Mouse (Mus musculus) MEL (cell line): ENCODE results near the gene Galnt10. TPM values are rescaled to one million over a fixed set of nuclear protein-coding genes. Genes with fewer than 3 reads are reported as not detected.
A peak's percentile ranks its signal among the peaks of the same experiment; 100 is the strongest.

Source experiments
- DNase-seq: peaks from one replicate; pipeline ENCODE4 v3.0.0; 2011; ENCODE audit warnings: low read depth, low spot score
- H3K27ac ChIP-seq: 2 replicates; pipeline ENCODE4 v1.5.1; 2012; ENCODE audit warnings: low read depth, mild to moderate bottlenecking, control low read depth, low read length, moderate library complexity; ENCODE audit not compliant: control insufficient read depth
- H3K27me3 ChIP-seq, 2 experiments: fragments of 150-350 bp in 1 of 2; sonication (generic) in 1 of 2; 2 replicates each; pipeline ENCODE4 v1.6.1; 2012; ENCODE audit warnings: low read length in 2 of 2, mild to moderate bottlenecking in 2 of 2, improper control_type of control experiment in 1 of 2, moderate library complexity in 1 of 2; ENCODE audit not compliant: insufficient read depth in 2 of 2, control insufficient read depth in 1 of 2
- H3K36me3 ChIP-seq, 2 experiments: 2 replicates each; pipeline ENCODE4 v1.6.1; 2012 to 2014; ENCODE audit warnings: low read length in 2 of 2, improper control_type of control experiment in 1 of 2, inconsistent platforms in 1 of 2, mild to moderate bottlenecking in 1 of 2; ENCODE audit not compliant: insufficient read depth in 2 of 2, control insufficient read depth in 1 of 2
- H3K4me1 ChIP-seq, 2 experiments: fragments of 150-350 bp in 1 of 2; sonication (generic) in 1 of 2; 2 replicates each; pipeline ENCODE4 v1.6.1; 2012; ENCODE audit warnings: low read length in 2 of 2, improper control_type of control experiment in 1 of 2, mild to moderate bottlenecking in 1 of 2; ENCODE audit not compliant: insufficient read depth in 2 of 2, control insufficient read depth in 1 of 2
- H3K4me3 ChIP-seq, 2 experiments: fragments of 150-350 bp in 1 of 2; sonication (generic) in 1 of 2; 2 replicates each; pipeline ENCODE4 v1.5.1; 2012; ENCODE audit warnings: low read depth in 2 of 2, low read length in 2 of 2, mild to moderate bottlenecking in 2 of 2, moderate library complexity in 2 of 2, control low read depth in 1 of 2, improper control_type of control experiment in 1 of 2; ENCODE audit not compliant: control insufficient read depth in 1 of 2, insufficient read depth in 1 of 2
- H3K79me2 ChIP-seq: 2 replicates; pipeline ENCODE4 v1.6.1; 2012; ENCODE audit warnings: mild to moderate bottlenecking, low read length, moderate library complexity; ENCODE audit not compliant: control insufficient read depth, poor library complexity, insufficient read depth
- H3K9ac ChIP-seq: 2 replicates; pipeline ENCODE4 v1.6.1; 2012; ENCODE audit warnings: low read depth, mild to moderate bottlenecking, control low read depth, low read length, moderate library complexity; ENCODE audit not compliant: control insufficient read depth, poor library complexity, severe bottlenecking
- H3K9me3 ChIP-seq: fragments of 150-350 bp; sonication (generic); replicated peaks from 2 replicates; pipeline ENCODE4 v1.6.1; 2012; ENCODE audit warnings: mild to moderate bottlenecking, low read length, improper control_type of control experiment, moderate library complexity; ENCODE audit not compliant: insufficient read depth
- BHLHE40 ChIP-seq: IDR thresholded peaks from 2 replicates; pipeline ENCODE4 v1.6.1; 2012; ENCODE audit warnings: low read depth, mild to moderate bottlenecking, inconsistent platforms, low read length, improper control_type of control experiment, borderline replicate concordance
- CHD1 ChIP-seq: IDR thresholded peaks from 2 replicates; pipeline ENCODE4 v1.6.1; 2012; ENCODE audit warnings: low read depth, mild to moderate bottlenecking, inconsistent platforms, low read length, improper control_type of control experiment
- CHD2 ChIP-seq: IDR thresholded peaks from 2 replicates; pipeline ENCODE4 v1.6.1; 2011; ENCODE audit warnings: low read length, improper control_type of control experiment
- CTCF ChIP-seq, 3 experiments: IDR thresholded peaks in 2 of 3; conservative IDR thresholded peaks in 1 of 3; 2 replicates each; pipeline ENCODE4 v1.5.1; 2011 to 2012; ENCODE audit warnings: low read length in 3 of 3, low read depth in 2 of 3, mild to moderate bottlenecking in 2 of 3, improper control_type of control experiment in 1 of 3, inconsistent platforms in 1 of 3, mixed read lengths in 1 of 3, moderate library complexity in 1 of 3; ENCODE audit not compliant: control insufficient read depth in 1 of 3, insufficient read depth in 1 of 3, poor library complexity in 1 of 3, severe bottlenecking in 1 of 3
- E2F4 ChIP-seq: IDR thresholded peaks from 2 replicates; pipeline ENCODE4 v1.6.1; 2011; ENCODE audit warnings: low read depth, low read length, improper control_type of control experiment, borderline replicate concordance
- ETS1 ChIP-seq: IDR thresholded peaks from 2 replicates; pipeline ENCODE4 v1.6.1; 2012; ENCODE audit warnings: low read depth, mild to moderate bottlenecking, inconsistent platforms, low read length, improper control_type of control experiment, moderate library complexity
- GABPA ChIP-seq: IDR thresholded peaks from 2 replicates; pipeline ENCODE4 v1.6.1; 2012; ENCODE audit warnings: low read depth, mild to moderate bottlenecking, inconsistent platforms, low read length, improper control_type of control experiment, moderate library complexity
- GATA1 ChIP-seq: IDR thresholded peaks from 2 replicates; pipeline ENCODE4 v1.6.1; 2011; ENCODE audit warnings: low read depth, low read length, improper control_type of control experiment
- JUND ChIP-seq: IDR thresholded peaks from 2 replicates; pipeline ENCODE4 v1.6.1; 2011; ENCODE audit warnings: low read depth, mild to moderate bottlenecking, improper control_type of control experiment, low read length
- MAFK ChIP-seq: IDR thresholded peaks from 2 replicates; pipeline ENCODE4 v1.6.1; 2011; ENCODE audit warnings: low read depth, mild to moderate bottlenecking, low read length, improper control_type of control experiment, borderline replicate concordance
- MAX ChIP-seq: IDR thresholded peaks from 2 replicates; pipeline ENCODE4 v1.6.1; 2011; ENCODE audit warnings: low read length, improper control_type of control experiment
- MAZ ChIP-seq: IDR thresholded peaks from 2 replicates; pipeline ENCODE4 v1.6.1; 2012; ENCODE audit warnings: low read depth, mild to moderate bottlenecking, inconsistent platforms, low read length, improper control_type of control experiment
- MYB ChIP-seq: IDR thresholded peaks from 2 replicates; pipeline ENCODE4 v1.6.1; 2011; ENCODE audit warnings: mild to moderate bottlenecking, low read depth, low read length, improper control_type of control experiment
- MYC ChIP-seq: IDR thresholded peaks from 2 replicates; pipeline ENCODE4 v1.6.1; 2011; ENCODE audit warnings: low read depth, mild to moderate bottlenecking, low read length, improper control_type of control experiment, moderate library complexity
- SMC3 ChIP-seq: IDR thresholded peaks from 2 replicates; pipeline ENCODE4 v1.6.1; 2011; ENCODE audit warnings: low read depth, low read length, improper control_type of control experiment
- TCF12 ChIP-seq: IDR thresholded peaks from 2 replicates; pipeline ENCODE4 v1.6.1; 2014; ENCODE audit warnings: low read depth, mild to moderate bottlenecking, inconsistent platforms, low read length, improper control_type of control experiment, moderate library complexity
- USF2 ChIP-seq, 2 experiments: IDR thresholded peaks; 2 replicates each; pipeline ENCODE4 v1.6.1; 2011 to 2012; ENCODE audit warnings: improper control_type of control experiment in 2 of 2, low read length in 2 of 2, borderline replicate concordance in 1 of 2, inconsistent platforms in 1 of 2, low read depth in 1 of 2, mild to moderate bottlenecking in 1 of 2; ENCODE audit not compliant: insufficient read depth in 1 of 2
- ZC3H11A ChIP-seq: IDR thresholded peaks from 2 replicates; pipeline ENCODE4 v1.6.1; 2012; ENCODE audit warnings: low read depth, mild to moderate bottlenecking, inconsistent platforms, low read length, improper control_type of control experiment
- ZKSCAN1 ChIP-seq: IDR thresholded peaks from 2 replicates; pipeline ENCODE4 v1.6.1; 2012; ENCODE audit warnings: low read depth, mild to moderate bottlenecking, inconsistent platforms, low read length, improper control_type of control experiment, moderate library complexity
- polyA plus RNA-seq, 2 experiments: library from polyadenylated mRNA; stranded (reverse) in 1 of 2; unstranded in 1 of 2; fragments of >175 nt in 1 of 2; fragments of >200 nt in 1 of 2; gene quantifications; 2 replicates each; pipeline versions ENCODE4 v1.2.1 to v1.2.4; 2012; ENCODE audit warnings: low replicate concordance in 2 of 2, low read depth in 1 of 2; ENCODE audit not compliant: insufficient read length in 2 of 2, insufficient read depth in 1 of 2, missing spikeins in 1 of 2
- total RNA-seq: library from RNA; depleted of rRNA; stranded (reverse); fragments of 300-350 nt; gene quantifications from 2 replicates; pipeline ENCODE4 v1.2.3, GENCODE M21; 2012

Galnt10 gene
- total and polyA plus RNA-seq, 3 experiments: 26.7 to 27.4 TPM; not detected in 1

- 0 out of 2 replicates have a peak, but pooled peaks have one; percentile 6 for TF ChIP-seq ZC3H11A
- TF ChIP-seq ZKSCAN1: no peak
- no peak for TF ChIP-seq SMC3
- 0 out of 2 replicates have a peak, but pooled peaks have one; percentile 59 for TF ChIP-seq MAZ
- TF ChIP-seq USF2 (IDR thresholded peaks at IDR 0.05; ENCODE audit: borderline replicate concordance in 1 of 2, insufficient read depth in 1 of 2, low read depth in 1 of 2, low read length in 2 of 2): no peak
- no peak for TF ChIP-seq MYB
- TF ChIP-seq GABPA: no peak
- TF ChIP-seq CHD2: no peak
- no peak for TF ChIP-seq E2F4
- no peak for TF ChIP-seq MAFK
- no peak for TF ChIP-seq GATA1
- TF ChIP-seq MAX: 0 out of 2 replicates have a peak, but pooled peaks have one; percentile 31
- TF ChIP-seq CTCF (IDR thresholded peaks at IDR 0.05 in 2 of 3, conservative IDR thresholded peaks at IDR 0.05 in 1 of 3; ENCODE audit: control insufficient read depth in 1 of 3, insufficient read depth in 1 of 3, low read depth in 2 of 3, low read length in 3 of 3, poor library complexity in 1 of 3, severe bottlenecking in 1 of 3): no peak
- no peak for TF ChIP-seq TCF12
- TF ChIP-seq ETS1: peak; percentile 33; the same call in 1 of the 2 replicates
- TF ChIP-seq JUND: no peak
- TF ChIP-seq BHLHE40: no peak; the same call in 1 of the 2 replicates
Measured at GRCm38 (mm10) chr11:57685689-57686454, 40.6 kb downstream of the Galnt10 start (continued).

DNA sequence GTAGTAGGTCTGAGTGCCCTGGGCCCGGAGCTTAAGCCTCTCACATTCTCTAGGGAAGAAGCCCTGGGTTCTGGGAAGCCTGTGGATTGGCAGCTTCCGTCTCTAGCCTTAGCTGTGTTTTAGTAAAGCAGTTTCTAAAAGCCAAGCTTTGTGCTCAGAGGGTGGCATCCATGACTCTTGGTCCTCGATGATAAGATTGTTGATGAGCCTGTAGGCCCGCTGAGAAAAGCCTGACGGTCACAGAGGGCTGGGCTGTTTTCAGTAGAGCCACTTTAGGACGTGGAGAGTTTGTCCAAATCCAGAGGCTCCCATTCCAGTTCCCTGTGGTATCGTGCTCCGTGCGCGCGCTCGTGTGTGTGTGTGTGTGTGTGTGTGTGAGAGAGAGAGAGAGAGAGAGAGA is 41.6 kb downstream of the Galnt10 start:
- Histone ChIP-seq H3K9me3 (no peaks in the 10 kb centered on the region), H3K4me1 (peaks cover 20 to 36% of the 10 kb centered on the region in 2 experiments), H3K9ac (peak overlapping the region; percentile 42), H3K36me3 (peaks cover 0 to 27% of the 10 kb centered on the region in 2 experiments; a peak in 2 of 4 replicates), H3K27me3 (no peaks in the 10 kb centered on the region), H3K4me3 (no peak overlapping the region), H3K27ac (peak overlapping the region; percentile 72), H3K79me2 (peaks cover 7% of the 10 kb centered on the region; the same call in 1 of the 2 replicates)
- DNase-seq: peak; percentile 58
- no peak for TF ChIP-seq MYC
- TF ChIP-seq CHD1: peak; percentile 69; the same call in 1 of the 2 replicates
